Mouse (Mus musculus): ENCODE measurements at regions not wholly inside any gene's neighbourhood (a gene's known extent, or its start where the extent isn't known, plus 50 kb on each side); places are given as distances from the start of the nearest gene placed in this dataset.

GRCm38 (mm10) chr6:73676979-73677378, 207.5 kb upstream of the 4931417E11Rik start:
- DNase-seq (ENCODE audit: low spot score) (no peak), ATAC-seq (replicated peaks; ENCODE audit: low FRiP score) (no peak)
- H3K4me2 ChIP-seq (ENCODE audit: low read depth, low read length, severe bottlenecking), result no peak overlapping the region

DNA sequence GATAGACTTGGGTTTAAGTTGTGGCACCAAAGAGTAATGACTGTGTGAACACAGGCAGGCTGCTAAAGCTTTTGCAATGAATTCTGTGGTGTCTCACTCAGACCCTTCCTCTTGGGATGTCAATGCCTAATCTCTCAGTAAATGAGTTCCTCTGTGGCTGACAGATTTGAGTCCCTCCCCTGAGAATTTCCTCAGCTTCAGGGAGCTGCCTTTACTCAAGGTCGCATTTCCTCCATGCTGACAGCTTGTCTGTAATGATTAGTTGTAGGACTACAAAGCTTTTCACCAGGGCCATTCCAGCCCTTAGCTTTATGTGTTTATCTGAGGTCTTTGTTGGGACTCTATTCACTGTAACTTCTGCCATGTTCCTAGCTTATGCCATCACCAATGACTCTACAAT, 199.9 kb upstream of the 4931417E11Rik start:
- Histone ChIP-seq H3K36me3 (ENCODE audit: control insufficient read depth, insufficient read depth, low read length) (no peaks in the 10 kb centered on the region), H3K9ac (ENCODE audit: low read length) (no peak overlapping the region), H3K27me3 (ENCODE audit: control insufficient read depth, insufficient read depth, low read length) (no peaks in the 10 kb centered on the region), H3K4me3 (ENCODE audit: low read depth, low read length) (no peak overlapping the region), H3K9me3 (ENCODE audit: control insufficient read depth, low read length) (no peaks in the 10 kb centered on the region), H3K4me2 (ENCODE audit: low read depth, low read length, severe bottlenecking) (no peak overlapping the region), H3K27ac (ENCODE audit: low read depth, low read length) (no peak overlapping the region), H3K4me1 (replicated peaks; ENCODE audit: control insufficient read depth, insufficient read depth, low read length) (no peaks in the 10 kb centered on the region)
- 62% methylated on average over 1 of the region's 1 CpGs for WGBS
- no peak for DNase-seq (ENCODE audit: low spot score)
- ATAC-seq (replicated peaks; ENCODE audit: low FRiP score), result no peak

More at GRCm38 (mm10) chr6:73676979-73677378, 207.5 kb upstream of the 4931417E11Rik start:
- Histone ChIP-seq H3K4me3 (ENCODE audit: low read depth, low read length) (no peak overlapping the region), H3K36me3 (ENCODE audit: control insufficient read depth, insufficient read depth, low read length) (no peaks in the 10 kb centered on the region), H3K27me3 (ENCODE audit: control insufficient read depth, insufficient read depth, low read length) (no peaks in the 10 kb centered on the region), H3K4me1 (replicated peaks; ENCODE audit: control insufficient read depth, insufficient read depth, low read length) (no peaks in the 10 kb centered on the region), H3K9ac (ENCODE audit: low read length) (no peak overlapping the region), H3K27ac (ENCODE audit: low read depth, low read length) (no peak overlapping the region), H3K9me3 (ENCODE audit: control insufficient read depth, low read length) (no peaks in the 10 kb centered on the region)

- Histone ChIP-seq H3K27ac (ENCODE audit: low read depth, low read length) (no peak overlapping the region), H3K9ac (ENCODE audit: low read length) (no peak overlapping the region), H3K4me1 (replicated peaks; ENCODE audit: control insufficient read depth, insufficient read depth, low read length) (no peaks in the 10 kb centered on the region), H3K4me2 (ENCODE audit: low read depth, low read length, severe bottlenecking) (no peak overlapping the region), H3K27me3 (ENCODE audit: control insufficient read depth, insufficient read depth, low read length) (no peaks in the 10 kb centered on the region), H3K36me3 (ENCODE audit: control insufficient read depth, insufficient read depth, low read length) (no peaks in the 10 kb centered on the region), H3K9me3 (ENCODE audit: control insufficient read depth, low read length) (no peaks in the 10 kb centered on the region), H3K4me3 (ENCODE audit: low read depth, low read length) (no peak overlapping the region)
- ATAC-seq (replicated peaks; ENCODE audit: low FRiP score) (no peak), DNase-seq (ENCODE audit: low spot score) (no peak)
- WGBS, result 82% methylated on average over 5 of the region's 5 CpGs
Observed at GRCm38 (mm10) chr6:73658988-73659387, 189.5 kb upstream of the 4931417E11Rik start.

- WGBS, result 55% methylated on average over 2 of the region's 2 CpGs
- DNase-seq (ENCODE audit: low spot score) (no peak), ATAC-seq (replicated peaks; ENCODE audit: low FRiP score) (no peak)
- Histone ChIP-seq H3K36me3 (ENCODE audit: control insufficient read depth, insufficient read depth, low read length) (no peaks in the 10 kb centered on the region), H3K4me2 (ENCODE audit: low read depth, low read length, severe bottlenecking) (no peak overlapping the region), H3K9ac (ENCODE audit: low read length) (no peak overlapping the region), H3K4me1 (replicated peaks; ENCODE audit: control insufficient read depth, insufficient read depth, low read length) (no peaks in the 10 kb centered on the region), H3K27ac (ENCODE audit: low read depth, low read length) (no peak overlapping the region), H3K4me3 (ENCODE audit: low read depth, low read length) (no peak overlapping the region), H3K27me3 (ENCODE audit: control insufficient read depth, insufficient read depth, low read length) (no peaks in the 10 kb centered on the region), H3K9me3 (ENCODE audit: control insufficient read depth, low read length) (no peaks in the 10 kb centered on the region)
Observed at GRCm38 (mm10) chr6:73645378-73645777, 175.9 kb upstream of the 4931417E11Rik start.

DNA sequence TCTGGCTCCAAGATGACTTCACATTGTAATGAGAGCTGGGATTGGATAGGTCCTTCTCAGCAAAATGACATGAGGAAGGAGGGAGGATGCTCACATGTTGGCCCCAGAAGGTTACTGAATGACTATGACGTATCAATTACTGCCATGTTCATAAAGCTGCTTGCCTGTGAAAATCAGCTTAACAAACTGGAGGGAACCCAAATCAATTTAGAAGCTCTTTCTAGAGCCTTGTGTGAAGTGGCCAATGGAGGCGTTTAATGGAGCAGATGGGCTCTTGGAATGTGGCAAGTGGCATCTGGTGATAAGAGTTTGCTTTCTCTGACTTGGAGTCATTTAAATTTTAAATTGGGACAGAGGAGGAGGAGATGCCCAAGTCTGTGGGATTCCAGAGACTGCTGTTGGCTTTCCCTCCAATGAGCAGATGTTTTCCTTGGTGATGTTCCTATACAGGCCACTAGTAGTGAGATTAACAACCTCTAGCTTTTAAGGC, 175.4 kb upstream of the 4931417E11Rik start:
- 66% methylated on average over 2 of the region's 2 CpGs for WGBS
- no peaks in the 10 kb centered on the region for H3K4me1 ChIP-seq (replicated peaks; ENCODE audit: control insufficient read depth, insufficient read depth, low read length)
- H3K36me3 ChIP-seq (ENCODE audit: control insufficient read depth, insufficient read depth, low read length), result no peaks in the 10 kb centered on the region
- H3K4me2 ChIP-seq (ENCODE audit: low read depth, low read length, severe bottlenecking), result no peak overlapping the region
- H3K4me3 ChIP-seq (ENCODE audit: low read depth, low read length), result no peak overlapping the region
- no peaks in the 10 kb centered on the region for H3K9me3 ChIP-seq (ENCODE audit: control insufficient read depth, low read length)
- no peak for DNase-seq (ENCODE audit: low spot score)
- no peak overlapping the region for H3K27ac ChIP-seq (ENCODE audit: low read depth, low read length)
- no peak for ATAC-seq (replicated peaks; ENCODE audit: low FRiP score)
- no peak overlapping the region for H3K9ac ChIP-seq (ENCODE audit: low read length)
- no peaks in the 10 kb centered on the region for H3K27me3 ChIP-seq (ENCODE audit: control insufficient read depth, insufficient read depth, low read length)

DNA sequence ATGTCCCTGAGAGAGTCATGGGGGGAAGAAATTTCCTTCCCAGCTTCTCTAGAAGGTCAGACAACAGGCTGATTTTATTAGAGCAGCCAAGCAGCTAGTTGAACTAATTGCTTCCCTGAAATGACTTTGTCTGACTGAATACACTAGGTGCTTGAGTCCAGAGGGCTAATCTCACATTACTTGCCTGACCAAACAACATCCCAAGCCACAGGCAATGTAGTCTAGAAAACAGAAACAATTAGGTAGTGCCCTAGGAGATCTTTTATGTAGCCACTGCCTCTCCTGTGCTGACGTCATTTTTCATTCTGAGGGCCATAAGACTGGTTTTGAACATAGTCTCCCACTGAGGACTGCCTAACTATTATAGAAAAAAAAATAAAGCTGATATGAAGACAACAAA, 159.1 kb upstream of the 4931417E11Rik start:
- WGBS, result 9% methylated on average over 1 of the region's 1 CpGs
- peaks cover 7% of the 10 kb centered on the region; the same call in 1 of the 2 replicates for H3K27me3 ChIP-seq (ENCODE audit: control insufficient read depth, insufficient read depth, low read length)
- no peak overlapping the region for H3K9ac ChIP-seq (ENCODE audit: low read length)
- H3K36me3 ChIP-seq (ENCODE audit: control insufficient read depth, insufficient read depth, low read length), result no peaks in the 10 kb centered on the region
- no peaks in the 10 kb centered on the region for H3K4me1 ChIP-seq (replicated peaks; ENCODE audit: control insufficient read depth, insufficient read depth, low read length)
- peak; percentile 82 for ATAC-seq (replicated peaks; ENCODE audit: low FRiP score)
- H3K4me2 ChIP-seq (ENCODE audit: low read depth, low read length, severe bottlenecking), result no peak overlapping the region
- H3K9me3 ChIP-seq (ENCODE audit: control insufficient read depth, low read length), result no peaks in the 10 kb centered on the region
- H3K27ac ChIP-seq (ENCODE audit: low read depth, low read length), result no peak overlapping the region
- no peak for DNase-seq (ENCODE audit: low spot score)
- no peak overlapping the region for H3K4me3 ChIP-seq (ENCODE audit: low read depth, low read length)

DNA sequence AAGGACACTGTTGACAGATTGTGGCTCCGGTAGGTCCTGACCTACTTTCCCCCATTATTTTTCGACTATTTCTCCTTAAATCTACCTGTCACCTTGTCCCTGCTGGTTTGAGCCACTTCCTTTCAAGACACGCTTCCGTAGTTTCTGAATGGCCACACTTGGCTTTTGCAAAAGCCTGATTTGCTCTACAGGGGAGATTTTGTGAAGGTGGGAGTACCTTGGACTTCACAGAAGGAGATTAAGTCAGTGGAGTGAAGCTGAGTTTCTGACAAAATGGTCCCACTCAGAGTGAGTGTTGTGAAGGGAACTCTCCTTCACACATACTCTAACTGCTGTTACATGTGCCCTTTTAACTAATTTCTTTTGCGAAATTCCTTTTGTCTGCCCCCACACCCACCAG, 157.0 kb upstream of the 4931417E11Rik start:
- no peak for ATAC-seq (replicated peaks; ENCODE audit: low FRiP score)
- no peak overlapping the region for H3K4me2 ChIP-seq (ENCODE audit: low read depth, low read length, severe bottlenecking)
- no peak overlapping the region for H3K27ac ChIP-seq (ENCODE audit: low read depth, low read length)
- H3K36me3 ChIP-seq (ENCODE audit: control insufficient read depth, insufficient read depth, low read length), result no peaks in the 10 kb centered on the region
- peaks cover 7% of the 10 kb centered on the region; the same call in 1 of the 2 replicates for H3K27me3 ChIP-seq (ENCODE audit: control insufficient read depth, insufficient read depth, low read length)
- no peaks in the 10 kb centered on the region for H3K4me1 ChIP-seq (replicated peaks; ENCODE audit: control insufficient read depth, insufficient read depth, low read length)
- no peak overlapping the region for H3K4me3 ChIP-seq (ENCODE audit: low read depth, low read length)
- no peaks in the 10 kb centered on the region for H3K9me3 ChIP-seq (ENCODE audit: control insufficient read depth, low read length)
- no peak overlapping the region for H3K9ac ChIP-seq (ENCODE audit: low read length)
- no peak for DNase-seq (ENCODE audit: low spot score)
- 55% methylated on average over 5 of the region's 5 CpGs for WGBS

DNA sequence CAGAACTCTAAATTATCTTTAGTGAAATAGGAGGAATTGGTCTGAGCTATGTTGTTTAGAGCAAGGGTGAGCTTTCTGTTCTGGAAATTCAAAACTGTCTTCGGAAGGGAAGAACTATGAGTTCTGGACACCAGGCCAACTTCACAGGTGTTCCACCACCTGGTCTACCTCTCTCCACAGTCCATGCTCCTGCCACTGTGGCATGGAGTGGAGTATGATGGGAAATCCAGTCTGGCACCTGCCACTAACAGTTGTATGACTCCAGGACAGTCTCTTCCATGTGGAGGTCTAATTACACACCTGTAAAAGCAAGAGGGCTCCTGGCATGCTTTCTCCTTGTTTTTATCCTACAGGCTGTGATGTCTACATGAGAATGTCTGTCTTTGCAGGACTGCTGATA, 154.7 kb upstream of the 4931417E11Rik start:
- Histone ChIP-seq H3K4me1 (replicated peaks; ENCODE audit: control insufficient read depth, insufficient read depth, low read length) (no peaks in the 10 kb centered on the region), H3K4me3 (ENCODE audit: low read depth, low read length) (no peak overlapping the region), H3K27me3 (ENCODE audit: control insufficient read depth, insufficient read depth, low read length) (peaks cover 7% of the 10 kb centered on the region; the same call in 1 of the 2 replicates), H3K27ac (ENCODE audit: low read depth, low read length) (no peak overlapping the region), H3K9ac (ENCODE audit: low read length) (no peak overlapping the region), H3K4me2 (ENCODE audit: low read depth, low read length, severe bottlenecking) (no peak overlapping the region), H3K9me3 (ENCODE audit: control insufficient read depth, low read length) (no peaks in the 10 kb centered on the region), H3K36me3 (ENCODE audit: control insufficient read depth, insufficient read depth, low read length) (no peaks in the 10 kb centered on the region)
- no peak for DNase-seq (ENCODE audit: low spot score)
- no peak for ATAC-seq (replicated peaks; ENCODE audit: low FRiP score)
- WGBS, result 92% methylated on average over 1 of the region's 1 CpGs

- Histone ChIP-seq H3K9me3 (ENCODE audit: control insufficient read depth, low read length) (no peaks in the 10 kb centered on the region), H3K27ac (ENCODE audit: low read depth, low read length) (no peak overlapping the region), H3K36me3 (ENCODE audit: control insufficient read depth, insufficient read depth, low read length) (no peaks in the 10 kb centered on the region), H3K4me1 (replicated peaks; ENCODE audit: control insufficient read depth, insufficient read depth, low read length) (no peaks in the 10 kb centered on the region), H3K4me3 (ENCODE audit: low read depth, low read length) (no peak overlapping the region), H3K27me3 (ENCODE audit: control insufficient read depth, insufficient read depth, low read length) (peaks cover 7% of the 10 kb centered on the region; the same call in 1 of the 2 replicates), H3K9ac (ENCODE audit: low read length) (no peak overlapping the region), H3K4me2 (ENCODE audit: low read depth, low read length, severe bottlenecking) (no peak overlapping the region)
- DNase-seq (ENCODE audit: low spot score) (no peak), ATAC-seq (replicated peaks; ENCODE audit: low FRiP score) (no peak)
- WGBS, result 86% methylated on average over 4 of the region's 4 CpGs
Observed at GRCm38 (mm10) chr6:73621839-73622426, 152.5 kb upstream of the 4931417E11Rik start.
